Mouse (Mus musculus): Measurements from ENCODE around the gene Tubg2. TPM values are rescaled to one million over a fixed set of nuclear protein-coding genes. Genes with fewer than 3 reads are reported as not detected.

Gene Tubg2
- polyA plus RNA-seq, 1 experiment from 2014 or later, result 43.0 TPM

DNA sequence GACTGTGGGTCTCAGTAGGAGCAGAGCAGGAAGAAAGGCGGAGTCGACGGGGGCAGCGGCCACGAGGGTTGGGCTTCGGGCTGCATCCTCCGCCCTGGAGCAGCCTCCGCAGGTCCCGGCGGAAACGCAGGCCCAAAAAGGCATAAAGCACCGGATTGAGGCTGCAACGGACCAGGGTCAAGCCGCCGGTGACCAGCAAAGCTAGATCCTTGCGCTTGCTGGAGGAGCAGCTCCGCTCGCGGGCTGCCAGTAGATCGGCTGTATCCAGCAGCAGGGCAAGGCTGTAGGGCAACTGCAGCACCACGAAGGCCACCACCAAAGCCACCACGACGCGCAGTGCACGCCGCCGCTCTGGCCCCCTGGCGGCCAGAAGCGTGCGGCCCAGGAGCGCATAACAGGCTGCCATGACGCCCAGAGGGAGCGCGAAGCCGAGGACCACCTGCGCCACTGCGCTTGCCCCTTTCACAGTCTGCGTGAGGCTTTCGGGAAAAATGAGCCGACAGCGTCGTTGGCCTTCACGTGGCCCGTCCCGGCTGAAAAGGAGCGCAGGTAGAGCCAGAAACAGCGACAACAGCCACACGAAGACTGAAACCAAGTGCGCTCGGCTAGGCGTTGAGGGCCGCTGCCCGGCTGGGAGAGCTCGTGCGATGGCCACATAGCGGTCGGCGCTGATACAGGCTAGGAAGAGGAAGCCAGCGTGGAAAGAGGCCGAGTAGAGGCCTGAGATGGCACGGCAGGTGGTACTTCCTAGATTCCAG, 18.1 kb downstream of the Tubg2 start:
- Histone ChIP-seq H3K27me3 (replicated peaks; ENCODE audit: control insufficient read depth, insufficient read depth, low read length) (peaks cover 37% of the 10 kb centered on the region), H3K4me2 (ENCODE audit: low read length) (peak overlapping the region; percentile 70), H3K4me3 (replicated peaks; ENCODE audit: low read length) (peak overlapping the region; percentile 37), H3K4me1 (replicated peaks; ENCODE audit: control insufficient read depth, insufficient read depth, low read length) (peaks cover 60% of the 10 kb centered on the region), H3K9me3 (ENCODE audit: control insufficient read depth, low read length) (no peaks in the 10 kb centered on the region), H3K9ac (replicated peaks; ENCODE audit: low read depth, low read length) (peak overlapping the region; percentile 59), H3K36me3 (ENCODE audit: control insufficient read depth, insufficient read depth) (no peaks in the 10 kb centered on the region), H3K27ac (ENCODE audit: low read length) (no peak overlapping the region)
- peak; percentile 56 for ATAC-seq
- 1% methylated on average over 61 of the region's 61 CpGs for WGBS

DNA sequence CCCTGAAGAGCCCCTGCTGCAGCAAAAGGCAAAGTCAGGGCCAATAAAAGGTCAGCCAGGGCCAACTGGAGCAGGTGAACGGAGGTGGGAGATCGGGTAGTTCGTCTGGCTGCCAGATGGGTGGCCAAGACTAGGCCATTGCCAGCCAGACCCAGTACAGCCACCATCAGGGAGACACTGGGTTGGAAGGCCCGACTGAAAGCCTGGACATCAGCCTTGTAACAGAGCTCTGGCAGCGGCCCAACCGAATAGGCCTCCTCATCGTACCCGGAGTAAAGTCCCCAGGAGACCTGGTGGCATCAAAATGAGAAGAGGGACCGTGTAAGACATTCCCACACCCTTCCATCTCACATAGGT, 18.7 kb downstream of the Tubg2 start:
- H3K4me2 ChIP-seq (ENCODE audit: low read length), result peak overlapping the region; percentile 70
- no peaks in the 10 kb centered on the region for H3K9me3 ChIP-seq (ENCODE audit: control insufficient read depth, low read length)
- no peak overlapping the region for H3K27ac ChIP-seq (ENCODE audit: low read length)
- peak overlapping the region; percentile 37 for H3K4me3 ChIP-seq (replicated peaks; ENCODE audit: low read length)
- WGBS, result 23% methylated on average over 9 of the region's 9 CpGs
- peaks cover 60% of the 10 kb centered on the region for H3K4me1 ChIP-seq (replicated peaks; ENCODE audit: control insufficient read depth, insufficient read depth, low read length)
- ATAC-seq, result no peak
- H3K27me3 ChIP-seq (replicated peaks; ENCODE audit: control insufficient read depth, insufficient read depth, low read length), result peaks cover 40% of the 10 kb centered on the region
- H3K36me3 ChIP-seq (ENCODE audit: control insufficient read depth, insufficient read depth), result no peaks in the 10 kb centered on the region
- peak overlapping the region; percentile 59 for H3K9ac ChIP-seq (replicated peaks; ENCODE audit: low read depth, low read length)

DNA sequence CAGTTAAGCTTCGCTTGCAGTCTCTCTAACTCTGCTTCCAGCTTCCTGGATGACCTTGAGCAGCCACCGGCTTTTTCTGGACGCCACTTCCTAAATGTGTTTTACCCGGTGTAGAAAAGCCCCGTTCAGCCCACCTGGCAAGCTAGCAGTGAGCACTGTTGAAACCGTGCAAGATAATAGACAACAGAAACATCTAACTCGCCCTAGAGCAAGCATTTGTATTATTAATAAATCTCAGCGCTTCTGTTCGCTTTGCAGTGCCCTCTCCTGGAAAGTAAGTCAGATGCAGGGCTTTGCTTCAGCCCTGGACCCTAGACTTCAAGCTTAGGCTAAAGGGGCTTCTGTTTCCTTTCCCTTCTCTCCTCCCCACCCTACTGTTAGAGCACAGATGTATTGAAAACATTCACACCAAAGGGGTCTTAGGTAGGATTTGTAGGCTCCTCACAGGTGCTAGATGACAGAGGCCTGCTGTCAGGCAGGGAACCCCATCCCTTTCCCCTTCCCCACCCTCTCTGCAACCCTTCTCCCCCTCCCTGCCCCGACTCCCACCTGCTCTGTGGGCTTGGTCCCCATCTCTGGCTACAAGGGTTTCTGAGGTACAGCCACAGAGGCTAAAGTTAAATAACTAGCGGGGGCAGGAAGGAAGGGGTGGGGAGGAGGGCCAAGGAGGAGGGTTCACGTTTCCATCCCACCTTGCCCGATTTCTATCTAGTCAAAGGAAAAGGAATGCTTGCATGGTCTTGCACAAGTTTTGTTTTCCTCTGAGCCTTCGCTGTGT, 19.3 kb downstream of the Tubg2 start, which contains the start of gene Ccr10:
Ccr10 (minus strand) TSS at position 593 of the 778 bp plus-strand sequence.
- H3K36me3 ChIP-seq (ENCODE audit: control insufficient read depth, insufficient read depth), result no peaks in the 10 kb centered on the region
- no peak within 1 kb of the TSS for H3K27ac ChIP-seq (ENCODE audit: low read length)
- H3K4me1 ChIP-seq (replicated peaks; ENCODE audit: control insufficient read depth, insufficient read depth, low read length), result peaks cover 53% of the 10 kb centered on the region
- H3K4me3 ChIP-seq (replicated peaks; ENCODE audit: low read length), result peak within 1 kb of the TSS; percentile 41
- peak within 1 kb of the TSS; percentile 70 for H3K4me2 ChIP-seq (ENCODE audit: low read length)
- H3K27me3 ChIP-seq (replicated peaks; ENCODE audit: control insufficient read depth, insufficient read depth, low read length), result peaks cover 41% of the 10 kb centered on the region
- no peaks in the 10 kb centered on the region for H3K9me3 ChIP-seq (ENCODE audit: control insufficient read depth, low read length)
- ATAC-seq, result no peak
- WGBS, result 24% methylated on average over 14 of the region's 14 CpGs
- peak within 1 kb of the TSS; percentile 59 for H3K9ac ChIP-seq (replicated peaks; ENCODE audit: low read depth, low read length)

DNA sequence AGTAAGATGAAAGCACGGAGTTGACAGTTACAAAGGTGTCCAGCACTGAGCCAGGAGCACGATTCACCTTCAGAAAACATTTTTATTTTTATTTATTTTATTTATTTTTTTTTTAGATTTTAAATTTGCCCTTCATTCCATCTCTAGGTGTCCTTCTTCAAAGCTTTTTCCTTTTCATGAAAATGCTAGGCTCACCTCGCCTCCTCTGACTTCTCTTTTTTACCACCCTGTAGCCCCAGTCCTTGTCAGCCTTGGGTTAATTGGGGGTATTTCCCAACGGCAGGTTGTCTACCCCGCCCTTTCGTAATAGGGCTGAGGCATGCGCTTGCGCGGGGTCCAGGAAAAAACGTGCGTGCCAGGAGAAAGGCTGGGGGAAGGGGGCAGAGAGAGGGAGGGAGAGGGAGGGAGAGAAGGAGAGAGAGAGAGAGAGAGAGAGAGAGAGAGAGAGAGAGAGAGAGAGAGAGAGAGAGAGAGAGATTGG, 20.0 kb downstream of the Tubg2 start:
- H3K4me2 ChIP-seq (ENCODE audit: low read length), result peak overlapping the region; percentile 55
- peaks cover 37% of the 10 kb centered on the region for H3K27me3 ChIP-seq (replicated peaks; ENCODE audit: control insufficient read depth, insufficient read depth, low read length)
- no peaks in the 10 kb centered on the region for H3K36me3 ChIP-seq (ENCODE audit: control insufficient read depth, insufficient read depth)
- WGBS, result 9% methylated on average over 11 of the region's 11 CpGs
- no peak for ATAC-seq
- H3K9me3 ChIP-seq (ENCODE audit: control insufficient read depth, low read length), result no peaks in the 10 kb centered on the region
- no peak overlapping the region for H3K27ac ChIP-seq (ENCODE audit: low read length)
- peak overlapping the region; percentile 26; the same call in 1 of the 2 replicates for H3K9ac ChIP-seq (replicated peaks; ENCODE audit: low read depth, low read length)
- H3K4me3 ChIP-seq (replicated peaks; ENCODE audit: low read length), result peak overlapping the region; percentile 41
- H3K4me1 ChIP-seq (replicated peaks; ENCODE audit: control insufficient read depth, insufficient read depth, low read length), result peaks cover 47% of the 10 kb centered on the region

DNA sequence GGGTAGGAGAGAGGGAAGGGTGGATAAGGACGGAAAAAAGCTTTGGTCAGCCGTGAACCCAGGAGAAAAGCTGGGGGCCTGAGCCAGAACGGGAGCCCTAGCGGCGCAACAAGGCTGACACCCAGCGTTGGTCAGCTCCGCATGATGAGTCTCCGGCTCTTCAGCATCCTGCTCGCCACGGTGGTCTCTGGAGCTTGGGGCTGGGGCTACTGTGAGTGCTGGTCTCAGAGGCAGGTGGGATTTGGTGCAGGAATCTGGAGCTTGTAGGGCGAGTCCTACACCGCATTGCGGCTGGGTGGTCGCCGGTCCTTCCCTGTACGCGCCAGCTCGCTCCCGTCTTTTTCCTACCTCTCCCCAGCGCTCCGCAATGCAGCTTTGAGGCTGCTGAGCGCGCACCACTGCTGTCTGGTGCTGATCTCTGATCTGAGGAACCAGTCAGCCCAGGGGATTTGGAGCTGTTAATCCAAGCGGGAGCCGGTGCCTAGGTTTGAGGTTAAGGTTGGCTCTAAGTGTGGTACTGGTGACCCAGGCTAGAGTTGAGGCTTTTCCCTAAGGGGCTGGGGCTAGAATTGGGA, 20.5 kb downstream of the Tubg2 start:
- Histone ChIP-seq H3K4me2 (ENCODE audit: low read length) (peak overlapping the region; percentile 55), H3K27me3 (replicated peaks; ENCODE audit: control insufficient read depth, insufficient read depth, low read length) (peaks cover 37% of the 10 kb centered on the region), H3K9ac (replicated peaks; ENCODE audit: low read depth, low read length) (peak overlapping the region; percentile 43; the same call in 1 of the 2 replicates), H3K36me3 (ENCODE audit: control insufficient read depth, insufficient read depth) (no peaks in the 10 kb centered on the region), H3K4me1 (replicated peaks; ENCODE audit: control insufficient read depth, insufficient read depth, low read length) (peaks cover 44% of the 10 kb centered on the region), H3K27ac (ENCODE audit: low read length) (no peak overlapping the region), H3K9me3 (ENCODE audit: control insufficient read depth, low read length) (no peaks in the 10 kb centered on the region), H3K4me3 (replicated peaks; ENCODE audit: low read length) (peak overlapping the region; percentile 41)
- no peak for ATAC-seq
- WGBS, result under 1% methylated on average over 25 of the region's 25 CpGs

DNA sequence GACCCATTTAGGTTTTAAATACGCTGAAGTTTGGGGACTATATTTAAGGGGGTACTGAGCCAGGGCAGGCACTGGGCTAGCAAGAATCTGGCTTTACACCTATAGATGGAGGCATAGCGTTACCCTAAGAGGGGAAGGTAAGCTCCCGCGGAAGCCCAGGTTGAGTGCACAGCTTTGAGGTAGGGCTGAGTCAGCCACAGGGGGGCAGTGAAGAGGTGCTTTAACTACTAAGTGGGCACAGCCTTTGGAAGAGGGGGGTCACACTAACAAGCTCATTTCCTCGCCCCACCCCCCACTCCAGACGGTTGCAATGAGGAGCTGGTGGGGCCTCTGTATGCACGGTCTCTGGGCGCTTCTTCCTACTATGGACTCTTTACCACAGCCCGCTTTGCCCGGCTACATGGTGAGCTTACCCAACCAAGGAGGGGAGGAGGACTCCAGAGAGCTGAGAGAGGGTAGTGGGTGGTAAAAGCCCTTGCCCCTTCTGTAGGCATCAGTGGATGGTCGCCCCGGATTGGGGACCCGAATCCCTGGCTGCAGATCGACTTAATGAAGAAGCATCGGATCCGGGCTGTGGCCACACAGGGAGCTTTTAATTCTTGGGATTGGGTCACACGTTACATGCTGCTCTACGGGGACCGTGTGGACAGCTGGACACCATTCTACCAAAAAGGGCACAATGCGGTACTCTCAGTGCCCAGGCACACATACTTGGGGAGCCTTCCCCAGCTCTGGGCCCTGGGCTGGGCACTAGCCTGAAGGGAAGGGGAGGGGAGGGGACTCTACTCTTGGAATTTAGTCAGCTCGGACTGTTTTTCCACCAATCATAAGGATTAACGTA, 21.4 kb downstream of the Tubg2 start:
- H3K4me3 ChIP-seq (replicated peaks; ENCODE audit: low read length), result peak overlapping the region; percentile 41
- no peak overlapping the region for H3K27ac ChIP-seq (ENCODE audit: low read length)
- no peaks in the 10 kb centered on the region for H3K36me3 ChIP-seq (ENCODE audit: control insufficient read depth, insufficient read depth)
- peaks cover 39% of the 10 kb centered on the region for H3K4me1 ChIP-seq (replicated peaks; ENCODE audit: control insufficient read depth, insufficient read depth, low read length)
- H3K9me3 ChIP-seq (ENCODE audit: control insufficient read depth, low read length), result no peaks in the 10 kb centered on the region
- ATAC-seq, result no peak; the same call in 1 of the 2 replicates
- 25% methylated on average over 22 of the region's 22 CpGs for WGBS
- peak overlapping the region; percentile 55 for H3K4me2 ChIP-seq (ENCODE audit: low read length)
- no peak overlapping the region for H3K9ac ChIP-seq (replicated peaks; ENCODE audit: low read depth, low read length)
- peaks cover 37% of the 10 kb centered on the region for H3K27me3 ChIP-seq (replicated peaks; ENCODE audit: control insufficient read depth, insufficient read depth, low read length)

DNA sequence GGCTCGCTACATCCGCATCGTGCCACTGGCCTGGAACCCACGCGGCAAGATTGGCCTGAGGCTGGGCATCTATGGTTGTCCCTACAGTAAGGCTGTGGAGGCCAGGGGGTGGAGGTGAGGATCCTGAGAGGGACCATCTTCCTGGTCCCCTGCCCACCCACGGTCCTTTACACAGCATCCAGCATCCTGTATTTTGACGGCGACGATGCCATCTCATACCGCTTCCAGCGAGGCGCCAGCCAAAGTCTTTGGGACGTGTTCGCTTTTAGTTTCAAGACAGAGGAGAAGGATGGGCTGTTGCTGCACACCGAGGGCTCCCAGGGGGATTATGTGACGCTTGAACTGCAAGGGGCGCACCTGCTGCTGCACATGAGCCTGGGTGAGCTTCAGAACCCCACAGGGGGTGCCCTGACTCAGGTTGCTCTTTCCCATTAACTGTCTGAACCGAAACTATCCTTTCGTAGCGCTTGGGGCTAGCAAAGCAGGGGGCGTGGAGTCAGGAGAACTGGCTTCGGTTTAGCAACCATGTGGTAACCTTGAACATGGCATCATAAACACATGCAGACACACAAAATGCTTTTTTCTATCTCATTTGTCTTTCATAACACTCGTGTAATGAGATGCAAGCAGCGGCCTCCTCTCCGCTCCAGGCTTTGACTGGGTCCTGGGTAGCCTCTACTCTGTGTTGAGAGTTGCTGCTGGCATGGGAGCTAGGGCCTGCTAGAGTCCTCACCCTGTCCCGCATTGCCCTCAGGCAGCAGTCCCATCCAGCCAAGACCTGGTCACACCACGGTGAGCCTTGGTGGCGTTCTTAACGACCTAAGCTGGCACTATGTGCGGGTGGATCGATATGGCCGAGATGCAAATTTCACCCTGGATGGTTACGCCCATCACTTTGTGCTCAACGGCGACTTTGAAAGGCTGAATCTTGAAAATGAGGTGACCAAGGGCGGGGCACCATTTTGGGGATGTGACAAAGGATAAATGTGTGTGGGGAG, 22.7 kb downstream of the Tubg2 start:
- Histone ChIP-seq H3K4me3 (replicated peaks; ENCODE audit: low read length) (no peak overlapping the region), H3K4me1 (replicated peaks; ENCODE audit: control insufficient read depth, insufficient read depth, low read length) (peaks cover 28% of the 10 kb centered on the region), H3K27ac (ENCODE audit: low read length) (no peak overlapping the region), H3K9ac (replicated peaks; ENCODE audit: low read depth, low read length) (no peak overlapping the region), H3K36me3 (ENCODE audit: control insufficient read depth, insufficient read depth) (no peaks in the 10 kb centered on the region), H3K27me3 (replicated peaks; ENCODE audit: control insufficient read depth, insufficient read depth, low read length) (peaks cover 37% of the 10 kb centered on the region), H3K9me3 (ENCODE audit: control insufficient read depth, low read length) (no peaks in the 10 kb centered on the region), H3K4me2 (ENCODE audit: low read length) (no peak overlapping the region)
- 52% methylated on average over 36 of the region's 36 CpGs for WGBS
- no peak for ATAC-seq

DNA sequence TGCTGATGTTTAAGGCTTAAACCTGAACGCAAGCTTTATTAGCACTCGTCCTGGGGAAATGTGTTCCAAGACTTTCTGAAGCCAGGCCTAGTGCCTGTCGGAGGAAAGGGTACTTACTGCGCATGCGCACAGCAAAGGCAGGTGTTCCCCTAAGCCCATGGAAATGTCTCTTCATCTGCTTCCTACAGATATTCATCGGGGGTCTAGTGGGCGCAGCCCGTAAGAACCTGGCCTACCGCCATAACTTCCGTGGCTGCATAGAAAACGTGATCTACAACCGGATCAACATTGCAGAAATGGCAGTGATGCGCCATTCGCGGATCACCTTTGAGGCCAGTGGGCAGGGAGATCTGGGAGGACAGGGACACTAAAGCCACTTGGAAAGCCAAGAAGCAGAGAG, 23.6 kb downstream of the Tubg2 start:
- 75% methylated on average over 15 of the region's 15 CpGs for WGBS
- no peak for ATAC-seq
- Histone ChIP-seq H3K4me2 (ENCODE audit: low read length) (no peak overlapping the region), H3K9ac (replicated peaks; ENCODE audit: low read depth, low read length) (no peak overlapping the region), H3K27me3 (replicated peaks; ENCODE audit: control insufficient read depth, insufficient read depth, low read length) (peaks cover 34% of the 10 kb centered on the region), H3K4me3 (replicated peaks; ENCODE audit: low read length) (no peak overlapping the region), H3K36me3 (ENCODE audit: control insufficient read depth, insufficient read depth) (no peaks in the 10 kb centered on the region), H3K9me3 (ENCODE audit: control insufficient read depth, low read length) (no peaks in the 10 kb centered on the region), H3K4me1 (replicated peaks; ENCODE audit: control insufficient read depth, insufficient read depth, low read length) (peaks cover 20% of the 10 kb centered on the region), H3K27ac (ENCODE audit: low read length) (no peak overlapping the region)

Data from forebrain, embryonic 16.5 days (tissue).